Mouse (Mus musculus) limb, embryonic 11.5 days (tissue): ENCODE results near the gene Tle6. TPM values are rescaled to one million over a fixed set of nuclear protein-coding genes. Genes with fewer than 3 reads are reported as not detected.

Source experiments
- ATAC-seq: fragments of 200-750 bp; cut with Nextera tagmentation; 2 replicates; pipeline ENCODE4 v1.8.0; 2017; ENCODE audit warnings: low read depth; ENCODE audit not compliant: insufficient number of reproducible peaks, low FRiP score, low TSS enrichment
- DNase-seq: peaks from one replicate; pipeline ENCODE4 v3.0.0-alpha.2; 2015; ENCODE audit warnings: low spot score
- H3K27ac ChIP-seq: fragments of 300-500 bp; sonication (generic); replicated peaks from 2 replicates; pipeline ENCODE4 v1.5.1; 2014; ENCODE audit warnings: low read depth, mild to moderate bottlenecking, low read length
- H3K27me3 ChIP-seq: fragments of 300-500 bp; sonication (generic); 2 replicates; pipeline ENCODE4 v1.6.1; 2014; ENCODE audit warnings: mild to moderate bottlenecking, low read length, mixed read lengths; ENCODE audit not compliant: control insufficient read depth, insufficient read depth
- H3K36me3 ChIP-seq: fragments of 300-500 bp; sonication (generic); 2 replicates; pipeline ENCODE4 v1.6.1; 2014; ENCODE audit warnings: mild to moderate bottlenecking, low read length, moderate library complexity, mixed read lengths; ENCODE audit not compliant: control insufficient read depth, insufficient read depth
- H3K4me1 ChIP-seq: fragments of 300-500 bp; sonication (generic); 2 replicates; pipeline ENCODE4 v1.6.1; 2014; ENCODE audit warnings: low read length, mixed read lengths; ENCODE audit not compliant: control insufficient read depth, insufficient read depth
- H3K4me2 ChIP-seq: fragments of 300-500 bp; sonication (generic); 2 replicates; pipeline ENCODE4 v1.6.1; 2014; ENCODE audit warnings: low read depth, mild to moderate bottlenecking, moderate library complexity; ENCODE audit not compliant: severe bottlenecking
- H3K4me3 ChIP-seq: fragments of 300-500 bp; sonication (generic); 2 replicates; pipeline ENCODE4 v1.5.1; 2014; ENCODE audit warnings: low read depth, low read length
- H3K9ac ChIP-seq: fragments of 300-500 bp; sonication (generic); 2 replicates; pipeline ENCODE4 v1.6.1; 2014; ENCODE audit warnings: mild to moderate bottlenecking, low read length
- H3K9me3 ChIP-seq: fragments of 300-500 bp; sonication (generic); 2 replicates; pipeline ENCODE4 v1.6.1; 2016; ENCODE audit warnings: low read length; ENCODE audit not compliant: control insufficient read depth
- WGBS: fragments of 180-500 bp; shearing (Covaris S2); extraction: QIAGEN DNeasy Blood & Tissue Kit; methylation state at CpG from one replicate; pipeline ENCODE4 v1.1.7; 2014; 5-methylcytosine and 5-hydroxymethylcytosine counted together
- polyA plus RNA-seq: library from polyadenylated mRNA; unstranded; fragments of >200 nt; fragmentation: Nextera tagmentation; extraction: Ambion mirVana; gene quantifications from 2 replicates; pipeline ENCODE4 v1.2.1, GENCODE M21; 2014

The Tle6 gene
- polyA plus RNA-seq, 1 experiment from 2014 or later: 11.6 TPM

DNA sequence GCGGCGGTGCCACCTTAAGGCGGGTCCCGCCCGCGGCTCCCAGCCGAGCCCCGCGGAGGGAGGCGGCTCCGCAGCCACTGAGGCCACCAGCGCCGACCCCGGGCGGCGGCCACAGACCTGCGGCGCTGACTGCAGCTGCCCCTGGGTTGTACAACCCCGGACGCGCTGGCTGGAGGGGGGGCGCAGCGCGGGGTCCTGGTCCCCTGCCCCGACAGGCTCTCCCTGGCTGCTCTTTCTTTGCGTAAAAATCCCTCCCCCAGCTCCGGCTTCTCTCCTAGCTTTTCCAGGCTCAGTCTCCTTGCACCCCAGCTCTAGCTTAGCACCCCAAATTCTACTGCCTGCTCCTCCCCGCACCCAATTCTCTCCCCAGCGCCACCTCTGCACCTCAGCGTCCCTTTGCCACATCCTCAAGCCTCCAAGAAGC lies 25.7 kb downstream of the Tle6 start:
- no peaks in the 10 kb centered on the region for H3K9me3 ChIP-seq
- H3K27ac ChIP-seq: peak overlapping the region; percentile 36; the same call in 1 of the 2 replicates
- WGBS: 0% methylated on average over 27 of the region's 30 CpGs
- DNase-seq: peak; percentile 54
- H3K4me3 ChIP-seq: peak overlapping the region; percentile 49
- no peaks in the 10 kb centered on the region for H3K36me3 ChIP-seq
- peaks cover 38% of the 10 kb centered on the region for H3K4me1 ChIP-seq
- H3K9ac ChIP-seq: peak overlapping the region; percentile 68
- ATAC-seq: no peak
- peaks cover 8% of the 10 kb centered on the region; the same call in 1 of the 2 replicates for H3K27me3 ChIP-seq
- H3K4me2 ChIP-seq: peak overlapping the region; percentile 89

DNA sequence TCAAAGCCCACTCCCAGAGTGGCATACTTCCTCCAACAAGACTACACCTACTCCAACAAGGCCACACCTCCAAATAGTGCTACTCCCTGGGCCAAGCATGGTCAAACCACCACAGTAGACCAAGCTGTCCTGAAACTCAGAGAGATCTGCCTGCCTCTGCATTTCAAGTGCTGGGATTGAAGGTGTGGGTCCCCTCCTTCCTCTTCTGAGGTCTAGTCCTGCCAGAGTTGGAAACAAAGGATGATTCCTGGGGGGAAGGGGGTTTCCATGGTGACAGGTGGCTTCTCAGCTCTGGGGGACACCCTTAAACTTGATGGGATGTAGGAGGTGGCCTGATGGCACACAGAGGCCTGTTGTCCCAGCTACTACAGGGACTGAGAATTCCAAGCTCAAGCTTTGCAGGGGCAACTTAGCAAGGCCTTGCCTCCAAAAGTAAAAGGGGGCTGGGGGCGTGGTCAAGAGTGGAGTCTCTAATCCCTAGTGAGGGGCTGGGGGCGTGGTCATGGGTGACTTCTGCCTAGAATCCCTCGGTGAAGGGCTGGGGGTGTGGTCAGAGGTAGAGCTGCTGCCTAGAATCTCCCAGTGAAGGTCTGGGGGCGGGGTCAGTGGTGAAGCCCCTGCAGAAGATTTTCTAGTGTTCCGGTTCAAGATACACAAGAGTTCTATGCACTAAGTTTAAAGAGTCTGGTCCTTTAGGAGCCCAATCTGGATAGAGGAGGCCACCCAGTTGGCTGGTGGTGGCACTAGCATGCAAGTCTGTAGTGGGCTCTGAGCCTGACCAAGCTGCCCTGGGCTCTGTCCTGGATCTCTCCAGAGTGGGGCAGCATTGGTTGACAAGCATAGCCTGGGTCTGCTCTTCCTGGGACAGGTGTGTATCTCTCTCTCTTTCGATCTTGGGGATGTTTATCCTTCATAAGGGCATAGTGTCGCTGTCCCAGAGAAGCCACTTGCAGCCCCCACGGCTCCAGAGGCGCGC lies 26.5 kb downstream of the Tle6 start, which contains the start of gene Tle2:
TSS of gene Tle2 (plus strand) at position 481 of the 976 bp plus-strand sequence.
- WGBS: 21% methylated on average over 10 of the region's 10 CpGs
- peaks cover 46% of the 10 kb centered on the region for H3K4me1 ChIP-seq
- H3K9me3 ChIP-seq: no peaks in the 10 kb centered on the region
- ATAC-seq (no peak), DNase-seq (no peak)
- H3K4me2 ChIP-seq: peak within 1 kb of the TSS; percentile 89
- H3K9ac ChIP-seq: peak within 1 kb of the TSS; percentile 68
- peak within 1 kb of the TSS; percentile 36; the same call in 1 of the 2 replicates for H3K27ac ChIP-seq
- peaks cover 8% of the 10 kb centered on the region; the same call in 1 of the 2 replicates for H3K27me3 ChIP-seq
- no peaks in the 10 kb centered on the region for H3K36me3 ChIP-seq
- H3K4me3 ChIP-seq: peak within 1 kb of the TSS; percentile 49

DNA sequence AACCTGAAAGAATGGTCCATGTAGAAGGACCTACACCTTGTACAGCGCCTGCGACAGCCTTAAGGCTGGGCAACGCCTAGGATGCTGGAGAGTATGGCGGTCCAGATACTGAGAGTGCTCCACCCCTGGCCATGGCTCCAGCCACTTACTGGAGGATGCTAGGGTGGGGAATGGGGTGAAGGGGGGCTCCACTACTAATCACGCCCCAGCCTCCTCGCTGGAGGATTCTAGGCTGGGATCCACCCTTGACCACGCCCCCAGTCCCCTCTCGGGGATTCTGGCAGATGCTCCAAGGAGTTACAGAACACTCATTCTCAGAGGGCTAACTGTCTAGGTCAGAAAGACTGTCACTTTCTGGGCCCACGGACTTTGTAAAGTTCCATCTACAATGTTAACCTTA lies 27.9 kb downstream of the Tle6 start:
- ATAC-seq (no peak), DNase-seq (no peak)
- Histone ChIP-seq H3K27me3 (peaks cover 8% of the 10 kb centered on the region; the same call in 1 of the 2 replicates), H3K4me3 (no peak overlapping the region), H3K9me3 (no peaks in the 10 kb centered on the region), H3K9ac (no peak overlapping the region), H3K27ac (no peak overlapping the region; the same call in 1 of the 2 replicates), H3K4me1 (peaks cover 57% of the 10 kb centered on the region), H3K36me3 (no peaks in the 10 kb centered on the region), H3K4me2 (no peak overlapping the region)
- 10% methylated on average over 9 of the region's 9 CpGs for WGBS

DNA sequence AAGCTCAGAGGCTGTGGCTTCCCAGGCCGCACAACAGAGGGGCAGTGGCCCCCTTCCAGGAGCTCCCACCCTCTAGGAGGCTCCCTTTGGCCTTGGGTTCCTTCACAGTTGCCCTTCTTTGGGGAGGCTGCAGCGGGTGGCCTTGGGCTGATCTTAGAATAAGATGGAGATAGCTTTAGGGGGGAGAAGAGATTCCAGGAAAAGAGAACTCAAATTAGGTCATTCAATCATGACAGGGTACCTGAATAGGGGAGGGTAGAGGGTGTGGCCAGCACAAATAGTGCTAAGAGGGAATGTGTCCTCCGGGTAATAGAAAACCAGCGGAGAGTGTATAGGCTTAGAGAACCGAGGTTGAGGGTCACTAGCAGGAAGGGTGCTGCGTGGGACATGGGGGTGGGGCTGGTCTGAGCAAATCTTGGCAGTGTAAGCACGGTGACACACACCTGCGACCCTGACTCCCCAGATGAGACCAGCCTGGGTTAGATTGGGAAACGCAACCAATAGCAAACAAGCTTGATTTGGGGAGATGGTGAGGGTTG lies 28.7 kb downstream of the Tle6 start:
- Histone ChIP-seq H3K27me3 (peaks cover 8% of the 10 kb centered on the region; the same call in 1 of the 2 replicates), H3K9ac (peak overlapping the region; percentile 37; the same call in 1 of the 2 replicates), H3K9me3 (no peaks in the 10 kb centered on the region), H3K4me3 (peak overlapping the region; percentile 12; the same call in 1 of the 2 replicates), H3K4me1 (peaks cover 60% of the 10 kb centered on the region), H3K36me3 (no peaks in the 10 kb centered on the region), H3K4me2 (peak overlapping the region; percentile 39), H3K27ac (peak overlapping the region; percentile 75)
- DNase-seq (no peak), ATAC-seq (no peak)
- 4% methylated on average over 9 of the region's 9 CpGs for WGBS

DNA sequence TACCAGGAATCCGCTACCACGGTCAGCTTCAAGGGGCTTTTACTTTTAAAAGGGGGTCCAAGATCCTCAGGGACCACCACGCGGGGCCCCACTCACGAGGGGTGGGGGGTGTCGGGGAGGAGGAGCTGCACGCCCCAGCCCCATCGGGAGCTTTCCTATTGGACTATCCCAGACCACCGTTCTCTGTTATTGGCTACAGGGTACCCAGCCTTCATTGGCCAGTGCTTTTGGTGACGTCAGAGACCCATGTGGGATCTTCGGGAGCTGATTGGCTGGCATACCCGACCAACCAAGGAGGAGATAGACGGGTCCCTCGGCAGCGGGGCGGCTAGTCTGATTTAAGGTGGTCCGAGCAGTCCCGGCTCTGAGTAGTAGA lies 29.4 kb downstream of the Tle6 start:
- peaks cover 60% of the 10 kb centered on the region for H3K4me1 ChIP-seq
- H3K4me3 ChIP-seq: peak overlapping the region; percentile 25
- peak overlapping the region; percentile 56 for H3K4me2 ChIP-seq
- under 1% methylated on average over 18 of the region's 18 CpGs for WGBS
- DNase-seq (peak; percentile 96), ATAC-seq (peak; percentile 88)
- H3K9ac ChIP-seq: 0 out of 2 replicates have a peak overlapping the region, but pooled peaks have one; percentile 37
- H3K27me3 ChIP-seq: peaks cover 8% of the 10 kb centered on the region; the same call in 1 of the 2 replicates
- no peaks in the 10 kb centered on the region for H3K36me3 ChIP-seq
- no peaks in the 10 kb centered on the region for H3K9me3 ChIP-seq
- H3K27ac ChIP-seq: peak overlapping the region; percentile 87

DNA sequence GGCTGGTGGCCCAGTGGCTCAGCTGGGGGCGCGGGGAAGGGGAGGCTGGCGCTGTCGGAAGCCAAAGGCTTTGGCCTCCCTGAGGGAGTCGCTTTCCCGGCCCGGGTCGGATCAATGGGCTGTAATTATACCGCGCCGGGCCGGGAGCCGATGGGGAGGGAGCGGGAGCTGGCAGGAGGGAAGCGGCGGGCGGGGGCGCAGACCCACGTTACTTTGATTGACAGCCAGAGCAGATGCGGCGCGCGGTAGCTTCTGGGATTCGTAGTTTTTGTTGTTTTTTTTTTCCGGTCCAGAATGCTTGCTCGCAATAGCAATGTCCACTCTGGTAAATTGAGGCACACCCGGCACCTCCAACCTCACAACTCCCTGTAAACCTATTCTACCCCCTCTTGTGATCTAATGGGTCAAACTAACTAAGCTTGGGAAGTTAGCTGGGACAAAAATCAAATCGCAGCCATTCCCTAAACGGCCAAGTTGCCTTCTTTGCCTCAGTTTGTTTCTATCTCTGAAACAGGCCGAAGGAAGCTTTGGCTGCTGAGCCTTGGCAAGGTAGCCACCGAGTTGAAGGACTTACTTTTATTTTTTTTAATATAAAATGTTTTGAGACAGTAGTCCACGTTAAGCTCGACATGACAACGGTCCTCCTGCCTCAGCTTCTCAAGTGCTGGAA lies 29.9 kb downstream of the Tle6 start:
- Histone ChIP-seq H3K27ac (peak overlapping the region; percentile 87), H3K9ac (no peak overlapping the region), H3K4me2 (peak overlapping the region; percentile 56), H3K4me1 (peaks cover 59% of the 10 kb centered on the region), H3K36me3 (no peaks in the 10 kb centered on the region), H3K9me3 (no peaks in the 10 kb centered on the region), H3K27me3 (peaks cover 8% of the 10 kb centered on the region; the same call in 1 of the 2 replicates), H3K4me3 (peak overlapping the region; percentile 25)
- DNase-seq (peak; percentile 99), ATAC-seq (peak; percentile 63)
- WGBS: under 1% methylated on average over 32 of the region's 34 CpGs

DNA sequence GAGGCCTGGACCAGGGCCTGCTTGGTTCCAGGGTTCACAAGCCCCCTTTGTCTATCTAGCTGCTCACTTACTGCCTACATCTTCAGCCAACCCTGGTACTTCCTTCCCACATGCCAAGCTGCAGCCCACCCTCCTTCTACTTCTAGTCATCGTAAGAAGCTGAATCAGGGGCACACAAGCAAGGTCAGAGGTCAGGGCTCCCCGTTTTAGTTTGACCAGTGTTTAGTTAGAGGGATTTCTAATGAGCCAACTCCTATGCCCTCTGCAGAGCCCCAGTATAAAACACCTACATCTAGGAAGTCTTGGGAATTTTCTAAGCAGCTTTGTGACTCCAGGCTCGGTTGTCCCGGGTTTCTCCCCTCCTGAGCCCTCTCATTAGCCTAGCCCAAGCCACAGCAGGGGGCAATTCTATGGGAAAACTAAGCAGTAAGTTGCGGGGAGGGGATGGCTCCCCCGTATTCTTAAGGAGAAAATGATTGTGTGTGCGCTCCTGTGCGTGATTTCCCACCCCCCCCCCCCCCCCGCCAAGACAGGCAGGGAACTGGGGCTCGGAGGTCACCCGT lies 30.6 kb downstream of the Tle6 start:
- Histone ChIP-seq H3K36me3 (peaks cover 6% of the 10 kb centered on the region), H3K4me3 (peak overlapping the region; percentile 19), H3K9ac (no peak overlapping the region), H3K9me3 (no peaks in the 10 kb centered on the region), H3K27ac (peak overlapping the region; percentile 87), H3K4me2 (peak overlapping the region; percentile 56), H3K27me3 (peaks cover 8% of the 10 kb centered on the region; the same call in 1 of the 2 replicates), H3K4me1 (peaks cover 56% of the 10 kb centered on the region)
- 0% methylated on average over 9 of the region's 11 CpGs for WGBS
- ATAC-seq (peak; percentile 32; the same call in 1 of the 2 replicates), DNase-seq (peak; percentile 78)
